Mouse (Mus musculus) lung, postnatal 0 days (tissue): ENCODE results near the gene Eno2.

Experiments
- CTCF ChIP-seq: IDR thresholded peaks from 2 replicates; pipeline ENCODE4 v1.5.1; 2016; ENCODE audit warnings: antibody characterized with exemption, mild to moderate bottlenecking
- EP300 ChIP-seq: IDR thresholded peaks from 2 replicates; pipeline ENCODE4 v1.6.1; 2016; ENCODE audit warnings: antibody characterized with exemption, mild to moderate bottlenecking, control low read depth

DNA sequence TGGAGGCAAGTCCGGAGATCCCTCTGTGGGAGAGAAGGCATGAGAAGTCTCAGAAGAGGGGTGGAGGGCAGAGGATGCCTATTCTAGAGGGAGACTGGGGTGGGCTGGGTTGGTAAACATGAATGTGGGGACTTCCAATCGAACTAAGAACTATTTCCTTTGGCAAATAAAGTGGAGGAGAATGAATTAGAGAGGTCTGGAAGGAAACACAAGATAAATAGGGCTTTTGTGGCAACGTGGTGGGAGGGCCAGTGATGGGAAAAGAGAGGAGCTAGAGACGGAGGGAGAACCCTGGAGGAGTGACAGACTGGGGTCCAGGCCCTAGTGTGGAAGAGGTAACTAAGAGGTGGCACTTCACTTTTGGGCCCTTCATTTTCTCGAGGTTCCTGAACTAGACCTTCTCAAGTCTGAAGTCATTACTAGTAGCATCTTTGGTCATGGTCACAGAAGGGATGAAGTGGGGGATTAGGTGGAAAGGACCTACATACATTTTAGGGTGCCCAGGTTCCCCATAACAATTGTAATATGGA lies 12.1 kb downstream of the Eno2 start:
- TF ChIP-seq CTCF (no peak), EP300 (no peak)
